Mouse (Mus musculus): Measurements from ENCODE around the gene Trak1. TPM values are rescaled to one million over a fixed set of nuclear protein-coding genes. Genes with fewer than 3 reads are reported as not detected.
A peak's percentile ranks its signal among the peaks of the same experiment; 100 is the strongest.

Gene Trak1
- polyA plus RNA-seq, 1 experiment from 2014 or later, result 26.4 TPM

DNA sequence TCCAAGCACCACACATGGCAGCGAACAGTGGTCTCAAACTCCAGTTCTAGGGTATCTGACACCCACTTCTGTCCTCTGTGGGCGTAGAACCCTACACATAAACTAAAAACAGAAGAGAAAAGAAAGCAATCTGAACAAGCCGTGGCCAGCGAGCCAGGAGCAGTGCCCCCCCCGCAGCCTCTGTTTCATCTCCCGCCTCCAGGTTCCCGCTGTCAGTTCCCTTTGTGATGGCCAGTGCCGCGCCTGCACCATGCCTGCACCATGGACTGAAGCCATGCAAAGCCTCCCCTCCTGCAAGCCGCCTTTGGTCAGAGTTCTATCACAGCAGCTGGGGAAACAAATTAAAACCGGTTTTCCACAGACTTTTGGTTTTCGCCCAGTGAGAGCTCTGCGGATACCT lies 75.8 kb downstream of the Trak1 start:
- Histone ChIP-seq H3K27me3 (ENCODE audit: control insufficient read depth, insufficient read depth, low read length) (no peaks in the 10 kb centered on the region), H3K4me3 (ENCODE audit: low read depth, low read length) (no peak overlapping the region), H3K4me1 (ENCODE audit: control insufficient read depth, insufficient read depth, low read length) (peaks cover 35% of the 10 kb centered on the region), H3K9me3 (ENCODE audit: control insufficient read depth, low read length) (no peaks in the 10 kb centered on the region), H3K27ac (ENCODE audit: low read depth, low read length) (no peak overlapping the region), H3K36me3 (ENCODE audit: control insufficient read depth, insufficient read depth, low read length) (no peaks in the 10 kb centered on the region), H3K4me2 (ENCODE audit: low read depth) (no peak overlapping the region), H3K9ac (ENCODE audit: low read length) (no peak overlapping the region; the same call in 1 of the 2 replicates)
- no peak for DNase-seq (ENCODE audit: low spot score)
- WGBS, result 38% methylated on average over 13 of the region's 13 CpGs
- ATAC-seq (ENCODE audit: insufficient read depth, low FRiP score, low TSS enrichment), result no peak

DNA sequence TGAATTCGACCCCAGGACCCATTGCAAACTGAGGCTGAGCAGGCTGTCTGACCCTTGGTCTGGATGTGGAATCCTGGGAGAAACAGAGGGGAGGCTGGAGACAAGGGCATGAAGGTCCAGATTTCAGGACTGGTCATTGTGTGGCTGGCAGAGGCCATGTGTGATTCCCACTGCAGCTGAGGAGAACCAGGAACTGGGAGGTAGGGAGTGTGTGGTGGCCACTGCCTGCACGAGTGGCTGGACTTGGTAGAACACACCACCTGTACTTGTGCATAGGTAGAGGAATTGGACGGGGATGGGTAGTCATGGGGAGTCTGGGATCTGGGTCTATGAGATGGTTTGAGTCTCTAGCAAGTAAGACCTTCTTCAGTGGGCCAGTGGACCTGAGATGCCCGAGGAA lies 76.2 kb downstream of the Trak1 start:
- Histone ChIP-seq H3K4me3 (ENCODE audit: low read depth, low read length) (no peak overlapping the region), H3K9me3 (ENCODE audit: control insufficient read depth, low read length) (no peaks in the 10 kb centered on the region), H3K36me3 (ENCODE audit: control insufficient read depth, insufficient read depth, low read length) (no peaks in the 10 kb centered on the region), H3K4me1 (ENCODE audit: control insufficient read depth, insufficient read depth, low read length) (peaks cover 35% of the 10 kb centered on the region), H3K9ac (ENCODE audit: low read length) (no peak overlapping the region; the same call in 1 of the 2 replicates), H3K27ac (ENCODE audit: low read depth, low read length) (no peak overlapping the region), H3K27me3 (ENCODE audit: control insufficient read depth, insufficient read depth, low read length) (no peaks in the 10 kb centered on the region), H3K4me2 (ENCODE audit: low read depth) (no peak overlapping the region)
- no peak for DNase-seq (ENCODE audit: low spot score)
- ATAC-seq (ENCODE audit: insufficient read depth, low FRiP score, low TSS enrichment), result no peak
- whole genome bisulfite sequencing, result 60% methylated on average over 4 of the region's 4 CpGs

DNA sequence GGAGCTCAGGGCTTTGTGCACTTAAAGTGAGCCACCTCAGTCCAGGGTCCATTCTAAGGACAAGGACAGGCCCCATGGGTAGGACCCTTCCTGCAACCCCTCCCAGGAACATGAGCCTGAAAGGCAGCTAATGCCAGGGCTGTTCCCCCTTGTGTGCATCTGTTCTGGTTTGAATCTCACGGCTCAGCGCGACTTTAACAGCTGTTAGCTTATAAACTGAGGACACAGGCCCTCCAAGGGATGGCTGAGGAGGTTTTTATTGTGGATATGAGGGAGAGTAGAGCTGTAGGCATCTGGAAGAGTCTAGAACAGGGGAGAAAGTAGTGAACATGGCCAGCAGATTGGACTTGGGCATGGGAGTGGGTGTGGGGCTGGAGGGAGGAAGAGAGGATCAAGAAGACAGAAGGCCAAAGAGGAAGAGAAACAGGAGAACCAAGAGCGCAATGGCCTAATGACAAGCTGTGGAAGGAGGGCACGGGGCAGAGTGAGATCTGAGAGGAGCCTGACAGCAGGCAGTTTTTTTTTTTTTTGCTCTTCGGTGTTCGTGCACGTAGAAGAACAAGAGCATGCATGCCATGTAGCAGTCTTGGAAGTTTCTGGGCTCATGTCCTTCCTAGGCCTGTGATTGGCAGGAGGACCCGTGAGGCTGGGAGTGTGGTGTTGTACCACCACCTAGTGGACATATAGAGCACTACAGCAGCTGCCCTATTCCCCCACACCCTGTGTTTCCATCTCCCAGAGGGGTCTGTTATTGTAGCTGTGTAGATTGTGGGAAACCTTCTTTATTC lies 77.0 kb downstream of the Trak1 start:
- DNase-seq (ENCODE audit: low spot score) (peak; percentile 77), ATAC-seq (ENCODE audit: insufficient read depth, low FRiP score, low TSS enrichment) (no peak)
- peaks cover 35% of the 10 kb centered on the region for H3K4me1 ChIP-seq (ENCODE audit: control insufficient read depth, insufficient read depth, low read length)
- H3K9ac ChIP-seq (ENCODE audit: low read length), result no peak overlapping the region
- no peak overlapping the region for H3K4me2 ChIP-seq (ENCODE audit: low read depth)
- H3K4me3 ChIP-seq (ENCODE audit: low read depth, low read length), result no peak overlapping the region
- H3K27me3 ChIP-seq (ENCODE audit: control insufficient read depth, insufficient read depth, low read length), result no peaks in the 10 kb centered on the region
- 28% methylated on average over 9 of the region's 9 CpGs for WGBS
- H3K9me3 ChIP-seq (ENCODE audit: control insufficient read depth, low read length), result no peaks in the 10 kb centered on the region
- peak overlapping the region; percentile 23; the same call in 1 of the 2 replicates for H3K27ac ChIP-seq (ENCODE audit: low read depth, low read length)
- H3K36me3 ChIP-seq (ENCODE audit: control insufficient read depth, insufficient read depth, low read length), result no peaks in the 10 kb centered on the region

DNA sequence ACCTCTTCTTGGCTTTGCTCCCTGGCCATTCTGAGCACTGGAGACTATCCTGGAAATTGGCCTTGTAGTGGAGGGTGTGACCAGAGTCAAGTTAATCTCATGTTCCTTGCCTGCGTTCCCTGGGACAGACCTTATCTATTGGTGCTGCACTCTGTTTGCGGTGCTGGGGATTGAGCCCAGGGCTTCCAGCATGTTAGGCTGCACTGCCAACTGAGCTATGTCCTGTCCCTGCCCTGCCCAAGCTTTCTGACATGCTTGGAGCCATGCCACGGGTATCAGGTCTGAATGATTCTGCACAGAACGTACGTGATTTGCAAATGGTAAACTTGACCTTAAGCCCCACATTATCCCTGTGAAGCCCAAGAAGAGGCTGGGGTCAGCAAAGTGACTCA lies 77.6 kb downstream of the Trak1 start:
- no peak for ATAC-seq (ENCODE audit: insufficient read depth, low FRiP score, low TSS enrichment)

DNA sequence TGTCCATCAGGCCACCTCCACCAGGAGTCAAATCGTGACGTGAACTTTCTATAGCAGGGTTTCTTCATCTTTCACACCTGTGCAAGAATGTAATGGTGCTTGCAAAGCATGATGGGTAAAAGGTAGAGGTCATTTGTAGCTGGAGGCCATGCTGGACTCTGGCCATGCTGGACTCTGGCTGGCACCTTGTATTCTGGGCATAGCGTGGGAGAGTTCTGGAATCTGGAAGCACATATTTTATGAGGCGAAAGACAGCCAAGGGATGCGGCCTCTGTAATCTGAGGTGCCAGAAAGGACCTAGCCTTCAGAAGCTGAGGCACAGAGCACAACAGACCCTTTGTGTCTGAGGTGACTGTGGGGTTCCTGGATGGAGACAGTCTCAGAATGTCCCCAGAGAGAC lies 78.8 kb downstream of the Trak1 start:
- Histone ChIP-seq H3K9ac (ENCODE audit: low read length) (no peak overlapping the region), H3K36me3 (ENCODE audit: control insufficient read depth, insufficient read depth, low read length) (no peaks in the 10 kb centered on the region), H3K9me3 (ENCODE audit: control insufficient read depth, low read length) (no peaks in the 10 kb centered on the region), H3K27ac (ENCODE audit: low read depth, low read length) (no peak overlapping the region), H3K4me2 (ENCODE audit: low read depth) (no peak overlapping the region), H3K27me3 (ENCODE audit: control insufficient read depth, insufficient read depth, low read length) (no peaks in the 10 kb centered on the region), H3K4me3 (ENCODE audit: low read depth, low read length) (no peak overlapping the region), H3K4me1 (ENCODE audit: control insufficient read depth, insufficient read depth, low read length) (peaks cover 24% of the 10 kb centered on the region)
- no peak for ATAC-seq (ENCODE audit: insufficient read depth, low FRiP score, low TSS enrichment)
- WGBS, result 80% methylated on average over 5 of the region's 5 CpGs
- DNase-seq (ENCODE audit: low spot score), result no peak

More for the DNA sequence above, 77.6 kb downstream of the Trak1 start:
- H3K36me3 ChIP-seq (ENCODE audit: control insufficient read depth, insufficient read depth, low read length), result no peaks in the 10 kb centered on the region
- H3K4me3 ChIP-seq (ENCODE audit: low read depth, low read length), result no peak overlapping the region
- 92% methylated on average over 5 of the region's 5 CpGs for WGBS
- no peak overlapping the region for H3K27ac ChIP-seq (ENCODE audit: low read depth, low read length)
- H3K9me3 ChIP-seq (ENCODE audit: control insufficient read depth, low read length), result no peaks in the 10 kb centered on the region
- no peak overlapping the region for H3K9ac ChIP-seq (ENCODE audit: low read length)
- no peak overlapping the region for H3K4me2 ChIP-seq (ENCODE audit: low read depth)
- H3K4me1 ChIP-seq (ENCODE audit: control insufficient read depth, insufficient read depth, low read length), result peaks cover 34% of the 10 kb centered on the region
- no peaks in the 10 kb centered on the region for H3K27me3 ChIP-seq (ENCODE audit: control insufficient read depth, insufficient read depth, low read length)
- DNase-seq (ENCODE audit: low spot score), result no peak

DNA sequence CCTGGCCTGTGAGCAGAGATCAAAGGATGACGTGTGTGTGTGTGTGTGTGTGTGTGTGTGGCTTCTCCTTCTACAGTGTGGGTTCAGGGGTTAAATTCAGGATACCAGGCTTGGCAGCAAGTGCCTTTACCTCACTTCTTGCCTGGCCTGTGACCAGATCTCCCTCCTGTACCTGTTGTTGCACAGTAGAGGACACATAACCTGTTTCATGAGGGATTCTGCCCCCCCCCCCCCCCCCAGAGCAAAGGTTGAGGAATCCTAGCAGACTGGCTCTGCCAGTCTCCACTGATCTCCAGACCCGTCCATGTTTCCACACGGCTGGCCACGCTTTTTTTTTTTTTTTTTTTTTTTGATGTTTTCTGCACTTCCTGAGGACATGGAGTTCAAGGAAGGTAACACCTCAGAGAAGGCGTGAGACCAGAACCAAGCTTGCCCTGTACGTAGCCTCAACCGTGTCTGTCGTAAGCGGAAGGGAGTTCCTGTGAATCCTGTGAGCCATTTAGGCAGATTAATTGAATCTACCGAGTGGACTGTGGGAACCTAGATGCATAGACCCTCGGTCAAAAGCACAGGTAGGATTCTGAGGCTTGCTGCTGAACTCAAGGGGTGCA lies 83.1 kb downstream of the Trak1 start:
- H3K27me3 ChIP-seq (ENCODE audit: control insufficient read depth, insufficient read depth, low read length), result no peaks in the 10 kb centered on the region
- no peaks in the 10 kb centered on the region for H3K9me3 ChIP-seq (ENCODE audit: control insufficient read depth, low read length)
- DNase-seq (ENCODE audit: low spot score), result no peak
- no peak overlapping the region for H3K4me3 ChIP-seq (ENCODE audit: low read depth, low read length)
- no peaks in the 10 kb centered on the region for H3K36me3 ChIP-seq (ENCODE audit: control insufficient read depth, insufficient read depth, low read length)
- no peak overlapping the region for H3K4me2 ChIP-seq (ENCODE audit: low read depth)
- H3K9ac ChIP-seq (ENCODE audit: low read length), result no peak overlapping the region
- 76% methylated on average over 11 of the region's 11 CpGs for whole genome bisulfite sequencing
- no peak for ATAC-seq (ENCODE audit: insufficient read depth, low FRiP score, low TSS enrichment)
- H3K27ac ChIP-seq (ENCODE audit: low read depth, low read length), result no peak overlapping the region
- no peaks in the 10 kb centered on the region; the same call in 1 of the 2 replicates for H3K4me1 ChIP-seq (ENCODE audit: control insufficient read depth, insufficient read depth, low read length)

DNA sequence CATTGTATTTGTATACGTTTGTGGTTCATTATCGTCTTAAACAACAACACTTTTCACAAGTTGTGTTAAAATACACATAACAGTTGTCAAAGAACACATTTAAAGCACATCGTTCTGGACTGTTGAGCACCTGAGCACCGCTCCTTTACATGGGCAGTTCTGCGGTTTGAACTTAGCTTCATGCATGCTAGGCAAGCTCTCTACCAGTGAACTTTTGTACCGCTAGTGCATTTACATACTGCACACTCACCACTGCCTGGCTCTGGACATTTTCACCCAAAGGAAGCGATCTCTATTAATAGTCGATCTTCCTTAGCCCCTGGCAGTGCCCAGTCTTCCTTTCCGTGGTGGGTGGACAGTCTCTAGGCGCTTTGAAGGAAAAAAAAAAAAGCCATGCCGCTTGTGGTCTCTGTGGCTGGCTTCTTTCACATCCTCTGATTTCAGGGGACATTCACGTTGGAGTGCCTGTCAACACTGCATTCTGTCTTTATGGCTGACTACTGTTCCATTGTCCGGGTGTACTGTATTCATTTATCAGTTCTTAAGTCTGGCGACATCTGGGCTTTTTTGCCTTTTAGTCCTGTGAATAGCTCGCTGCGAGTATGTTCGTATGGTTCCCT lies 84.5 kb downstream of the Trak1 start:
- Histone ChIP-seq H3K27me3 (ENCODE audit: control insufficient read depth, insufficient read depth, low read length) (no peaks in the 10 kb centered on the region), H3K4me3 (ENCODE audit: low read depth, low read length) (no peak overlapping the region), H3K4me2 (ENCODE audit: low read depth) (no peak overlapping the region), H3K4me1 (ENCODE audit: control insufficient read depth, insufficient read depth, low read length) (no peaks in the 10 kb centered on the region; the same call in 1 of the 2 replicates), H3K9me3 (ENCODE audit: control insufficient read depth, low read length) (no peaks in the 10 kb centered on the region), H3K36me3 (ENCODE audit: control insufficient read depth, insufficient read depth, low read length) (no peaks in the 10 kb centered on the region), H3K9ac (ENCODE audit: low read length) (no peak overlapping the region), H3K27ac (ENCODE audit: low read depth, low read length) (no peak overlapping the region)
- WGBS, result 89% methylated on average over 17 of the region's 17 CpGs
- ATAC-seq (ENCODE audit: insufficient read depth, low FRiP score, low TSS enrichment) (no peak), DNase-seq (ENCODE audit: low spot score) (no peak)

DNA sequence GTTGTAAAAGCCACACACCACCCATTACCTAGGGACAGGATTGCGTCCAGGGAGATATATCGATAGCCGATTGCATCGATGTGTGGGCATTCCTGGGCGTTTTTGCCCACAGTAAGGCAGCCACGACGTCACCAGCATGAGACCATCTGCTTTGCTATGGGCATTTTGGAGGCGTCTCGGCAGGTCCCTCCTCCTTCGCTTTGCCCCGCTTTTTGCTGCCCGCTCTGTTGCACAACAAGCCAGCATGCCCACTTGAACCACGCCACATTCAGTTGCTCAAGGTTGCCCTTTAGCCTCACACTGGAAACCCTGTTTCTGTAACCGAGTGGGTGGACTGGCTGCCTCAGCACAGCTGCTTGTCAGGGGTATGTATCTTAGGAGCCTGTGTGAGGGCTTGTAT lies 85.3 kb downstream of the Trak1 start:
- H3K4me1 ChIP-seq (ENCODE audit: control insufficient read depth, insufficient read depth, low read length), result no peaks in the 10 kb centered on the region; the same call in 1 of the 2 replicates
- H3K4me3 ChIP-seq (ENCODE audit: low read depth, low read length), result no peak overlapping the region
- no peak overlapping the region for H3K27ac ChIP-seq (ENCODE audit: low read depth, low read length)
- H3K4me2 ChIP-seq (ENCODE audit: low read depth), result no peak overlapping the region
- H3K9me3 ChIP-seq (ENCODE audit: control insufficient read depth, low read length), result no peaks in the 10 kb centered on the region
- H3K27me3 ChIP-seq (ENCODE audit: control insufficient read depth, insufficient read depth, low read length), result no peaks in the 10 kb centered on the region
- H3K9ac ChIP-seq (ENCODE audit: low read length), result no peak overlapping the region
- ATAC-seq (ENCODE audit: insufficient read depth, low FRiP score, low TSS enrichment) (no peak), DNase-seq (ENCODE audit: low spot score) (no peak)
- 89% methylated on average over 14 of the region's 14 CpGs for whole genome bisulfite sequencing
- no peaks in the 10 kb centered on the region for H3K36me3 ChIP-seq (ENCODE audit: control insufficient read depth, insufficient read depth, low read length)

Data from neural tube, embryonic 11.5 days (tissue).